Mouse (Mus musculus) right cerebral cortex, postnatal 4 days (tissue): Measurements from ENCODE around the gene Tas2r110.

ENCODE experiments used
- DNase-seq: peaks from one replicate; pipeline ENCODE4 v3.0.0-alpha.2; 2022

Gene Tas2r110

GRCm38 (mm10) chr6:132867708-132868107, at the start of gene Tas2r110:
Tas2r110 (plus strand) TSS chr6:132868008.
- DNase-seq = no peak

GRCm38 (mm10) chr6:132846842-132847241, 21.0 kb upstream of the Tas2r110 start, which contains the start of gene Tas2r123:
Tas2r123 (plus strand) TSS chr6:132847142.
- no peak for DNase-seq

GRCm38 (mm10) chr6:132855138-132855537, 12.7 kb upstream of the Tas2r110 start, which contains the start of gene Tas2r116:
Tas2r116 (plus strand) TSS chr6:132855438.
- DNase-seq = no peak

- DNase-seq = no peak
Observed at GRCm38 (mm10) chr6:132892711-132893110, 24.9 kb downstream of the Tas2r110 start, which contains the start of gene Tas2r113. Tas2r113 (plus strand) TSS chr6:132893011.

- DNase-seq = no peak
Observed at GRCm38 (mm10) chr6:132909351-132909750, 41.5 kb downstream of the Tas2r110 start, which contains the start of gene Tas2r125. Tas2r125 (plus strand) TSS chr6:132909651.
